Mouse (Mus musculus): Measurements from ENCODE around the gene Erc1.

DNA sequence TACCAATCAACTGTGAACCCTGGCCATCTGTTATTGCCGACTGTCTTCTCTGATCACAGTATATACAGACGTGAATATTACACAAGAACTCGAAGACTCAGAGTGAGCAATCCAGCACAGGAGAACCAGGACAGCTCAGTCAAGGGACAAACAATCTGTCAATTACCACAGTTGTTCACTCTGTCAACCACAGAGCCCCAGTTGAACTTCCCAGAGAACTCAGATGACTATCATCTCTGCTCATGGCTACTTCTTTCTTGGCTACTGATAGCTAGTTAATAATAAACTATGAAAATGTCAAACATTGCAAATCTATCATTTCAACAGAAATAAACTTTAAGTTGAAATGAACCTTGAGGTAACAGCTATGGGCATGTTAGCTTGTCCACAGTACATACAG is 88.1 kb downstream of the Erc1 start:
- TF ChIP-seq CTCF (conservative IDR thresholded peaks at IDR 0.05; ENCODE audit: insufficient read depth, insufficient read length, low read depth, low read length) (no peak), POLR2A (IDR thresholded peaks at IDR 0.05; ENCODE audit: low read depth, low read length) (no peak)
